Mouse (Mus musculus): ENCODE data around the gene Mgat2. TPM values are rescaled to one million over a fixed set of nuclear protein-coding genes. Genes with fewer than 3 reads are reported as not detected.
"Not testable (repeated sequence)": the region's sequence is repeated elsewhere in the genome, so short reads cannot be mapped to it uniquely, and the experiment has no call there.

Gene Mgat2
- polyA plus RNA-seq, 1 experiment from 2014 or later, result 47.0 TPM

DNA sequence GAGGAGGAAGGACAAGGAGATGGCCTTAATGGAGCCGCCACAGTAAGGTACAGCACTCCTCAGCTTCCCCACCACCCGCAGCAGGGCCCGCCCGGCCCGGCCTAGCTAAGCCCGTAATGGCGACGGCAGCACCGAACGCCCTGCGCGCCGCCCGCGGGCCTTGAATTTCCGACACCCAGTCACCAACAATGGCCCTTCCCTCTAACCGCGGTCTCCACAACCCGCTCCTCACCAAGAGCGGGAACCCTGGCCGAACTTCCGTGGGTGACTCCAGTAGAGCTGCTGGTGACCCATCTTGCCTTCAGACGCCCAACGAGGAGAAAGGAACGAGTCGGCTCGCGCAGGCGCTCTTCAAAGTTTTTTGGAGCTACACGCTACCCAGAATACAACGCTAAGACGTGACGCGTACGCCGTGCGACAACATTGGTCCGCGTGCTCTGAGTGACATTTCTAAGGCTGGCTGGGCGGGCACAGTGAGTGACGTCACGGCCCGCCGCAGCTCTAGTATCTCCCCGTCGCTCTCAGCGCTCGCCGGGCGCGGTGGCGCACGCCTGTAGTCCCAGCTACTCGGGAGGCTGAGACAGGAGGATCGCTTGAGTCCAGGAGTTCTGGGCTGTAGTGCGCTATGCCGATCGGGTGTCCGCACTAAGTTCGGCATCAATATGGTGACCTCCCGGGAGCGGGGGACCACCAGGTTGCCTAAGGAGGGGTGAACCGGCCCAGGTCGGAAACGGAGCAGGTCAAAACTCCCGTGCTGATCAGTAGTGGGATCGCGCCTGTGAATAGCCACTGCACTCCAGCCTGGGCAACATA, 25.0 kb upstream of the Mgat2 start, which contains the start of gene Rps29:
TSS of gene Rps29 (minus strand) at position 422 of the 813 bp plus-strand sequence.
- not testable (repeated sequence) for H3K9me3 ChIP-seq (ENCODE audit: low read length); H3K27me3 ChIP-seq (ENCODE audit: insufficient read depth, low read length); H3K4me1 ChIP-seq (ENCODE audit: insufficient read depth, low read length)
- peak within 1 kb of the TSS; percentile 80 for H3K4me3 ChIP-seq (ENCODE audit: low read length)
- under 1% methylated on average over 45 of the region's 68 CpGs for WGBS
- peak; percentile 99 for ATAC-seq (ENCODE audit: low FRiP score, low TSS enrichment)
- H3K27ac ChIP-seq (ENCODE audit: low read length), result peak within 1 kb of the TSS; percentile 96
- peak within 1 kb of the TSS; percentile 81 for H3K4me2 ChIP-seq (replicated peaks; ENCODE audit: low read depth, low read length)
- H3K9ac ChIP-seq (replicated peaks; ENCODE audit: low read length), result peak within 1 kb of the TSS; percentile 87
- H3K36me3 ChIP-seq (ENCODE audit: insufficient read depth, low read length), result peaks cover 18% of the 10 kb centered on the region

DNA sequence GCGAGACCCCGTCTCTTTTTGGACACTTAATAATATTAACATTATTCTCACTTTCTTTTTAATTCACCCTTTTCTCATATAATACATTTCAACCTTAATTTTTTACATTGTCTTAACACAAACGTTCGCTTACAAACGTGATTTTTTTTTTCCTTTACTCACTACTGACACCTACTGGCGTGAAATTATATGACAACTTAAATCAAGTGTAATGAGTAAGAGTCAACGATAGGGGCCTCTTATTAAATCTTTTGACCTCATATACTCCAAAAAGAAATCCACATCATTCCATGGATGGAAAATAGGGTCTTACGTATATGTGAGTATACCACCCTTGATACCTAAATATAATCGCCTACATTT, 24.4 kb upstream of the Mgat2 start:
- Histone ChIP-seq H3K4me2 (replicated peaks; ENCODE audit: low read depth, low read length) (peak overlapping the region; percentile 34), H3K27ac (ENCODE audit: low read length) (no peak overlapping the region), H3K9me3 (ENCODE audit: low read length) (no peaks in the 10 kb centered on the region), H3K4me3 (ENCODE audit: low read length) (peak overlapping the region; percentile 80; the same call in 1 of the 2 replicates), H3K9ac (replicated peaks; ENCODE audit: low read length) (no peak overlapping the region), H3K27me3 (ENCODE audit: insufficient read depth, low read length) (no peaks in the 10 kb centered on the region), H3K4me1 (ENCODE audit: insufficient read depth, low read length) (peaks cover 6% of the 10 kb centered on the region; the same call in 1 of the 2 replicates), H3K36me3 (ENCODE audit: insufficient read depth, low read length) (peaks cover 18% of the 10 kb centered on the region)
- WGBS, result 3% methylated on average over 9 of the region's 9 CpGs
- ATAC-seq (ENCODE audit: low FRiP score, low TSS enrichment), result peak; percentile 3; the same call in 1 of the 2 replicates

DNA sequence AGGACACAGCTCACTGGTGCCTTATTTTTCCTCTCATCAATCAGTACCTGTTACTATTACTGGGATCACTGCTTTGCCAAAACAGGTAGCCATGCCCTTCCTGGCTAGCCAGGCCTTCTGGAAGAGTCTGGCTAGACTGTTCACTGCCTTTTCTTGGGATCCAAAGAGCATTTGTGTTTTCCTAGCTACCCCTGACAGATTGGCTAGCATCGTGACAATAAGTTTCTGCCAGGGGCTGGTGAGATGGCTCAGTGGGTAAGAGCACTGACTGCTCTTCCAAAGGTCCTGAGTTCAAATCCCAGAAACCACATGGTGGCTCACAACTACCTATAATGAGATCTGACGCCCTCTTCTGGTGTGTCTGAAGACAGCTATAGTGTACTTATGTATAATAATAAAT, 23.3 kb upstream of the Mgat2 start:
- peaks cover 18% of the 10 kb centered on the region for H3K36me3 ChIP-seq (ENCODE audit: insufficient read depth, low read length)
- H3K9me3 ChIP-seq (ENCODE audit: low read length); H3K27ac ChIP-seq (ENCODE audit: low read length); H3K4me2 ChIP-seq (replicated peaks; ENCODE audit: low read depth, low read length); ATAC-seq (ENCODE audit: low FRiP score, low TSS enrichment); H3K4me3 ChIP-seq (ENCODE audit: low read length); H3K9ac ChIP-seq (replicated peaks; ENCODE audit: low read length); H3K4me1 ChIP-seq (ENCODE audit: insufficient read depth, low read length); H3K27me3 ChIP-seq (ENCODE audit: insufficient read depth, low read length): not testable (repeated sequence)
- WGBS, result 70% methylated on average over 2 of the region's 2 CpGs

DNA sequence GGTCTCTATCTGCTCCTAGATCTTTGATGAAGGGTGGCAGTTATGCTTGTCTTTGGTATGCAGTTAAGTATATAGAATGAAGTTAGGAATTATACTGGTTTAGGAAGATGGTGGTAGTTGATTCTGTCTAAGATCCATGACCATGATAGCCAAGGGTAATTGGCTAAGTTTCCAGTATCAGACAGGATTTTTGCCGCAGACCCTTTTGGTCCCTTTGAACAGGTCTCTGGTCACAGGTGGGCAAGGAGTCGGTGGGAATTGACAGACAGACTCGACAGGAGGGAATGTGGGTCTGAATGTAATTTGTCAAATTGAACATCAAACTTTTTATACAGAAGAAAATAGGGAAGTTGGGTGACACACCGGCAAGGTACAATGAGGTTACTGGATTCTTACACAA, 20.4 kb upstream of the Mgat2 start:
- not testable (repeated sequence) for H3K4me2 ChIP-seq (replicated peaks; ENCODE audit: low read depth, low read length); H3K27me3 ChIP-seq (ENCODE audit: insufficient read depth, low read length); H3K36me3 ChIP-seq (ENCODE audit: insufficient read depth, low read length); ATAC-seq (ENCODE audit: low FRiP score, low TSS enrichment); H3K9me3 ChIP-seq (ENCODE audit: low read length); H3K27ac ChIP-seq (ENCODE audit: low read length); H3K9ac ChIP-seq (replicated peaks; ENCODE audit: low read length); H3K4me3 ChIP-seq (ENCODE audit: low read length); H3K4me1 ChIP-seq (ENCODE audit: insufficient read depth, low read length)
- 86% methylated on average over 4 of the region's 4 CpGs for WGBS

DNA sequence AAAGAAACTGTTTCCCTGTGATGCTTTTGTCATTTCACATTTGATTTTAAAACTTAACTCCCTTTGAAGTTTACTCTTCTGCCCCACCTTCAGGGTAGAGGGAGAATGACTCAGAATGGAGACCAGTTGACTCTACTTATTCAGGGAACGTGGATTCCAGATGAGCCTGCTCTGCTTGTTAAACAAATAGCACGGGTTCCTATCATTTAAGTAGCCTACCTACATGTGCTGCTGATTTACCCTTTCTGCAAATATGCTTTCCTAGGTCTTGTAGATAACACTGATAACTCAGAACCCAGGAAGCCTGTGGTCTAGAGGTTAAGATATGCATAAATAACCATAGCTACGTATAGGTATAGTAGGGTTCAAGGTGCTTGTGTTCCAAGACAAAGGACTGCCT, 19.1 kb upstream of the Mgat2 start:
- WGBS, result 55% methylated on average over 3 of the region's 3 CpGs
- Histone ChIP-seq H3K27me3 (ENCODE audit: insufficient read depth, low read length) (no peaks in the 10 kb centered on the region), H3K27ac (ENCODE audit: low read length) (no peak overlapping the region), H3K9me3 (ENCODE audit: low read length) (no peaks in the 10 kb centered on the region), H3K36me3 (ENCODE audit: insufficient read depth, low read length) (no peaks in the 10 kb centered on the region), H3K4me2 (replicated peaks; ENCODE audit: low read depth, low read length) (no peak overlapping the region), H3K9ac (replicated peaks; ENCODE audit: low read length) (no peak overlapping the region), H3K4me3 (ENCODE audit: low read length) (no peak overlapping the region), H3K4me1 (ENCODE audit: insufficient read depth, low read length) (peaks cover 10% of the 10 kb centered on the region; the same call in 1 of the 2 replicates)
- ATAC-seq (ENCODE audit: low FRiP score, low TSS enrichment), result no peak

DNA sequence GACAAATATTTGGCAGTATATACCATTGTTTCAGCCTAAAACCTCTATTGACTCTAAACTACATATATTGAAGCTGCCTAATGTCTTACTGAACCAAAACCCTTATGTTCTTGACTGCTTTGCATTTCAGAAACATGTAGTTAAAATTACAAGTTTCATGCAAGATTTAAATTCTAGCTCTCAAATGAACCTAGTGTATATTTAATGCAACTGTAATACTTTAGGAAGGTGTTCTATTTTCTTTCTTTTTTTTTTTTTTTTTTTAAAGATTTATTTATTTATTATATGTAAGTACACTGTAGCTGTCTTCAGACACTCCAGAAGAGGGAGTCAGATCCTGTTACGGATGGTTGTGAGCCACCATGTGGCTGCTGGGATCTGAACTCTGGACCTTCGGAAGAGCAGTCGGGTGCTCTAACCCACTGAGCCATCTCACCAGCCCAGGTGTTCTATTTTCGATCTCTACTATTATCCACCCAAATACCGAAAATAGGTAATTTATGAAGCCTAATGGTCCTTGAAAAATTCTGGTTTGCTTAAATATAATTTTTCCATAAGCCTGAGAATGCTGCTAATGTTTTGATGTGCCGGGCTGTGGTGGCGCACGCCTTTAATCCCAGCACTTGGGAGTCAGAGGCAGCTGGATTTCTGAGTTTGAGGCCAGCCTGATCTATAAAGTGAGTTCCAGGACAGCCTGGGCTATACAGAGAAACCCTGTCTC, 16.9 kb upstream of the Mgat2 start:
- H3K9me3 ChIP-seq (ENCODE audit: low read length); H3K36me3 ChIP-seq (ENCODE audit: insufficient read depth, low read length); ATAC-seq (ENCODE audit: low FRiP score, low TSS enrichment); H3K27me3 ChIP-seq (ENCODE audit: insufficient read depth, low read length); H3K4me3 ChIP-seq (ENCODE audit: low read length); H3K4me2 ChIP-seq (replicated peaks; ENCODE audit: low read depth, low read length); H3K9ac ChIP-seq (replicated peaks; ENCODE audit: low read length); H3K27ac ChIP-seq (ENCODE audit: low read length): not testable (repeated sequence)
- 68% methylated on average over 8 of the region's 8 CpGs for WGBS
- peaks cover 10% of the 10 kb centered on the region; the same call in 1 of the 2 replicates for H3K4me1 ChIP-seq (ENCODE audit: insufficient read depth, low read length)

DNA sequence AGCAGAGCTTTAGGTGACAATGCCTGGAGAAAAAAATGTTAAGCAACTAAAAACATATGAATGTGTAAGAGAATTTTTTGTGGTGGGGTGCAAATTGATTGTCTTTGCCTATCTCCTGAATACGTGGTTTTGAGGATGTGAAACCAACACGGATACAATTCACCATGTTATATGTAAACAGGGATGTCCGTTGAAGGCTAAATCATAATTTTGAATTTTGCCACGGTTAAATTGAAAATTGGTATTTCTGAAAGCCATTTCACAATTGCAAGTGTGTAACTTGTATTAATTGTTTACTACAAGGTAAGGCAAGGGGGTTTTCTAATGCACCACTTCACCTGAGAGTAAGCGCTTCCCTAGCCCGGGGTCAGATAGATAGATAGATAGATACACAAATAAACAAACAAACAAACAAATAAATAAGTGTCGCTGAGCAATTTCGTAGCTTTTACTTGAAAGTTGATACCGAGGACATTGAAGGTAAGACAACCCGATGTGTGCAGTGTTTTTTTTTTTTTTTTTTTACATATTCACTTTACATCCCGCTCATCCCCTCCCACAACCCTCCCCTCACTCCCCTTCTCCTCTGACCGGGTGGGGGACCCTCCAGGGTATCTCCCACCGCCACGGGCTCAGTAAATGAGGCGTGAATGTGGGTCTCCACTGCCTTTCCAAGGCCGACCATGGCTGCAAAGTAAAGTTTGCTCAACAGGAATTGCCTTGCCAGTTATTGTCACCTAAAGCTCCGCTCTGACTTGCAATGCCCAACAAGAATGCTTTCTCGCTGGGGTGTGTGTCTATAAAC, 16.1 kb upstream of the Mgat2 start:
- WGBS, result 7% methylated on average over 18 of the region's 18 CpGs
- ATAC-seq (ENCODE audit: low FRiP score, low TSS enrichment), result peak; percentile 60
- Histone ChIP-seq H3K36me3 (ENCODE audit: insufficient read depth, low read length) (0 out of 2 replicates have a peak, but pooled peaks cover 7% of the 10 kb centered on the region), H3K4me2 (replicated peaks; ENCODE audit: low read depth, low read length) (peak overlapping the region; percentile 81), H3K9me3 (ENCODE audit: low read length) (no peaks in the 10 kb centered on the region), H3K4me3 (ENCODE audit: low read length) (peak overlapping the region; percentile 71), H3K27ac (ENCODE audit: low read length) (peak overlapping the region; percentile 88; the same call in 1 of the 2 replicates), H3K9ac (replicated peaks; ENCODE audit: low read length) (peak overlapping the region; percentile 77), H3K4me1 (ENCODE audit: insufficient read depth, low read length) (peaks cover 10% of the 10 kb centered on the region; the same call in 1 of the 2 replicates), H3K27me3 (ENCODE audit: insufficient read depth, low read length) (no peaks in the 10 kb centered on the region)

DNA sequence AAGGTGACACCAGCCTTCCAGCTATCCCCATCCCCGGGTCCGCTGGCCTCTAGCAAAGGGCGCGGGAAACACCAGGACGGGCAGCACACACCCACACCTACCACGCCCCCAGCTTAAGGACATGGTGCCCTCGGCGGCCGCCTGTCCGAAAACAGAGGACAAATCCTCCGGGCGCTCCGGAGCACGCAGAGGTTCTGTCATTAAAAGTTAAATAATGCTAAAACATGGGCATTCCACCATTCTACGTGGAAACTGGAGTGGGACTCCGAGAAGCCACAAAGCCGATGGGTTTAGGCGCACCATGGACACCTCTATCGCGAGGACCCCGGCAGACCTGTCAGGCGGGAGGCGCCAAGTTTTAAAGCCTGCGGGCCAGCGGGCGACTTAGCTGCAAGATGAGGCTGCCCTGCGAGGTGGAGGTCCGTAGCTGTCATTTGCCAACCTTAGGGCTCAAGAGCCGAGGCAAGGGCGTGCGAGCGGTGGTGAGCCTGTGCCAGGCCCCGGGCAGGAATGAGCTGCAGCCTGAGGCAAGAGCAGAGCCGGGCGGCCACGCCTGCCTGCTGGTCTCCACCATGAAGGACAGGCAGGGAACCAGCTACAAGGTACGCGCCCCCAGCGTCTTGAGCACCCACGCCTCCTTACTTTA, 15.4 kb upstream of the Mgat2 start, which contains the start of gene Lrr1:
TSS of gene Lrr1 (plus strand) at position 354 of the 646 bp plus-strand sequence.
- Histone ChIP-seq H3K27me3 (ENCODE audit: insufficient read depth, low read length) (no peaks in the 10 kb centered on the region), H3K27ac (ENCODE audit: low read length) (peak within 1 kb of the TSS; percentile 88), H3K9ac (replicated peaks; ENCODE audit: low read length) (peak within 1 kb of the TSS; percentile 77), H3K4me3 (ENCODE audit: low read length) (peak within 1 kb of the TSS; percentile 71), H3K9me3 (ENCODE audit: low read length) (no peaks in the 10 kb centered on the region), H3K4me1 (ENCODE audit: insufficient read depth, low read length) (peaks cover 10% of the 10 kb centered on the region; the same call in 1 of the 2 replicates), H3K4me2 (replicated peaks; ENCODE audit: low read depth, low read length) (peak within 1 kb of the TSS; percentile 81), H3K36me3 (ENCODE audit: insufficient read depth, low read length) (0 out of 2 replicates have a peak, but pooled peaks cover 11% of the 10 kb centered on the region)
- under 1% methylated on average over 40 of the region's 40 CpGs for WGBS
- peak; percentile 96 for ATAC-seq (ENCODE audit: low FRiP score, low TSS enrichment)

DNA sequence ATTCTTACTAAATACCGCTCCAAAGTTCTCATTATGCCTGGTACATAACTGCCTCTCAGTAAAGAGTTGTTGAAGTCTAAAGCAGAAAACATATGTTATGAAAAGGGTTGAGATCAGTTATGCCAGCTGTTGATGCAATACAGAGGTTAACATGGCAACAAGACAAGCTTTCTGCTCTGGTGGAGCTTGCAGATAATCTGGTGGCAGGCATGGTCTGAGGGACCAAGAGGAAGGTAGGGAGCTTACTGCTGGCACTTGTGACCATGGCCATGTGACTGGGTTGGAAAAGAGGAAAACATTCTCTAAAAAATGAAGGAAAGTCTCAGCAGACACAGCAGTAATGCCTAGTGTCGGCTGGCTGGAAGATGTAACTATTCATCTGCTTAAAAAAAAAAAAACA, 12.7 kb upstream of the Mgat2 start:
- Histone ChIP-seq H3K9me3 (ENCODE audit: low read length) (no peaks in the 10 kb centered on the region), H3K4me2 (replicated peaks; ENCODE audit: low read depth, low read length) (no peak overlapping the region), H3K4me3 (ENCODE audit: low read length) (no peak overlapping the region), H3K4me1 (ENCODE audit: insufficient read depth, low read length) (peaks cover 10% of the 10 kb centered on the region; the same call in 1 of the 2 replicates), H3K36me3 (ENCODE audit: insufficient read depth, low read length) (0 out of 2 replicates have a peak, but pooled peaks cover 21% of the 10 kb centered on the region), H3K27me3 (ENCODE audit: insufficient read depth, low read length) (no peaks in the 10 kb centered on the region), H3K9ac (replicated peaks; ENCODE audit: low read length) (no peak overlapping the region), H3K27ac (ENCODE audit: low read length) (no peak overlapping the region)
- 95% methylated on average over 2 of the region's 2 CpGs for WGBS
- no peak for ATAC-seq (ENCODE audit: low FRiP score, low TSS enrichment)

Data from kidney, embryonic 16.5 days (tissue).